Mouse (Mus musculus) limb, embryonic 10.5 days (tissue): ENCODE measurements around the gene Ndufaf2. TPM values are rescaled to one million over a fixed set of nuclear protein-coding genes. Genes with fewer than 3 reads are reported as not detected.

Experiments
- DNase-seq: peaks from one replicate; pipeline ENCODE4 v3.0.0-alpha.2; 2017; ENCODE audit warnings: low spot score
- H3K27ac ChIP-seq: fragments of 300-500 bp; sonication (generic); 2 replicates; pipeline ENCODE4 v1.5.1; 2016; ENCODE audit warnings: mild to moderate bottlenecking
- H3K27me3 ChIP-seq: fragments of 300-500 bp; sonication (generic); 2 replicates; pipeline ENCODE4 v1.6.1; 2016; ENCODE audit warnings: low read depth, mild to moderate bottlenecking; ENCODE audit not compliant: poor library complexity, severe bottlenecking
- H3K36me3 ChIP-seq: fragments of 300-500 bp; sonication (generic); 2 replicates; pipeline ENCODE4 v1.6.1; 2016; ENCODE audit warnings: mild to moderate bottlenecking, moderate library complexity
- H3K4me1 ChIP-seq: fragments of 300-500 bp; sonication (generic); 2 replicates; pipeline ENCODE4 v1.6.1; 2016
- H3K4me3 ChIP-seq: fragments of 300-500 bp; sonication (generic); 2 replicates; pipeline ENCODE4 v1.5.1; 2016; ENCODE audit warnings: mild to moderate bottlenecking, moderate library complexity
- H3K9me3 ChIP-seq: fragments of 300-500 bp; sonication (generic); replicated peaks from 2 replicates; pipeline ENCODE4 v1.6.1; 2016; ENCODE audit warnings: mild to moderate bottlenecking
- WGBS: fragments of 180-500 bp; shearing (Covaris S2); methylation state at CpG from one replicate; pipeline ENCODE4 v1.1.7; 2016; 5-methylcytosine and 5-hydroxymethylcytosine counted together
- polyA plus RNA-seq: library from polyadenylated mRNA; unstranded; fragments of >200 nt; fragmentation: Nextera tagmentation; extraction: Ambion mirVana; gene quantifications from 2 replicates; pipeline ENCODE4 v1.2.1, GENCODE M21; 2016

Ndufaf2 gene
- polyA plus RNA-seq, 1 experiment from 2014 or later: 89.8 TPM

- no peak overlapping the region for H3K4me3 ChIP-seq
- H3K36me3 ChIP-seq: no peaks in the 10 kb centered on the region
- H3K27ac ChIP-seq: no peak overlapping the region
- H3K27me3 ChIP-seq: no peaks in the 10 kb centered on the region
- no peak for DNase-seq
- 89% methylated on average over 5 of the region's 5 CpGs for WGBS
- no peaks in the 10 kb centered on the region for H3K4me1 ChIP-seq
- H3K9me3 ChIP-seq: no peaks in the 10 kb centered on the region
Observed at GRCm38 (mm10) chr13:107984186-107984585, 174.2 kb downstream of the Ndufaf2 start.

GRCm38 (mm10) chr13:107983231-107983847 is 175.1 kb downstream of the Ndufaf2 start:
- no peak for DNase-seq
- Histone ChIP-seq H3K4me3 (no peak overlapping the region), H3K4me1 (no peaks in the 10 kb centered on the region), H3K27ac (no peak overlapping the region), H3K9me3 (no peaks in the 10 kb centered on the region), H3K36me3 (no peaks in the 10 kb centered on the region), H3K27me3 (no peaks in the 10 kb centered on the region)
- WGBS: 95% methylated on average over 6 of the region's 6 CpGs

- DNase-seq: no peak
- 96% methylated on average over 6 of the region's 6 CpGs for WGBS
- H3K27me3 ChIP-seq: no peaks in the 10 kb centered on the region
- H3K4me1 ChIP-seq: no peaks in the 10 kb centered on the region
- no peak overlapping the region for H3K4me3 ChIP-seq
- no peak overlapping the region for H3K27ac ChIP-seq
- H3K36me3 ChIP-seq: no peaks in the 10 kb centered on the region
- no peaks in the 10 kb centered on the region for H3K9me3 ChIP-seq
Observed at GRCm38 (mm10) chr13:107979461-107979860, 179.0 kb downstream of the Ndufaf2 start.

GRCm38 (mm10) chr13:107976886-107977656 is 181.4 kb downstream of the Ndufaf2 start:
- H3K27ac ChIP-seq: no peak overlapping the region
- H3K27me3 ChIP-seq: no peaks in the 10 kb centered on the region
- H3K36me3 ChIP-seq: no peaks in the 10 kb centered on the region
- H3K4me3 ChIP-seq: no peak overlapping the region
- 0 out of 2 replicates have a peak, but pooled peaks cover under 1% of the 10 kb centered on the region for H3K4me1 ChIP-seq
- no peak for DNase-seq
- no peaks in the 10 kb centered on the region for H3K9me3 ChIP-seq
- 91% methylated on average over 16 of the region's 16 CpGs for WGBS

- Histone ChIP-seq H3K36me3 (no peaks in the 10 kb centered on the region), H3K27me3 (no peaks in the 10 kb centered on the region), H3K27ac (no peak overlapping the region), H3K9me3 (no peaks in the 10 kb centered on the region), H3K4me3 (no peak overlapping the region), H3K4me1 (peaks cover 15% of the 10 kb centered on the region)
- 92% methylated on average over 4 of the region's 4 CpGs for WGBS
- no peak for DNase-seq
Observed at GRCm38 (mm10) chr13:107972451-107972850, 186.0 kb downstream of the Ndufaf2 start.

GRCm38 (mm10) chr13:107971868-107972267 is 186.6 kb downstream of the Ndufaf2 start:
- H3K4me3 ChIP-seq: no peak overlapping the region
- no peaks in the 10 kb centered on the region for H3K27me3 ChIP-seq
- WGBS: 64% methylated on average over 7 of the region's 7 CpGs

GRCm38 (mm10) chr13:107970422-107971142 is 187.8 kb downstream of the Ndufaf2 start:
- no peak overlapping the region for H3K27ac ChIP-seq
- DNase-seq: no peak
- no peaks in the 10 kb centered on the region for H3K36me3 ChIP-seq
- peaks cover 15% of the 10 kb centered on the region for H3K4me1 ChIP-seq
- H3K27me3 ChIP-seq: no peaks in the 10 kb centered on the region
- 60% methylated on average over 11 of the region's 11 CpGs for WGBS
- H3K9me3 ChIP-seq: no peaks in the 10 kb centered on the region
- no peak overlapping the region for H3K4me3 ChIP-seq

More at GRCm38 (mm10) chr13:107971868-107972267, 186.6 kb downstream of the Ndufaf2 start:
- DNase-seq: no peak
- Histone ChIP-seq H3K9me3 (no peaks in the 10 kb centered on the region), H3K4me1 (peaks cover 15% of the 10 kb centered on the region), H3K36me3 (no peaks in the 10 kb centered on the region), H3K27ac (no peak overlapping the region)

- Histone ChIP-seq H3K9me3 (no peaks in the 10 kb centered on the region), H3K27me3 (no peaks in the 10 kb centered on the region), H3K4me3 (no peak overlapping the region), H3K4me1 (peaks cover 15% of the 10 kb centered on the region), H3K36me3 (no peaks in the 10 kb centered on the region), H3K27ac (no peak overlapping the region)
- no peak for DNase-seq
- 34% methylated on average over 7 of the region's 7 CpGs for WGBS
Observed at GRCm38 (mm10) chr13:107969961-107970391, 188.4 kb downstream of the Ndufaf2 start.

GRCm38 (mm10) chr13:107964616-107965015 is 193.8 kb downstream of the Ndufaf2 start:
- Histone ChIP-seq H3K27ac (no peak overlapping the region), H3K27me3 (no peaks in the 10 kb centered on the region)

GRCm38 (mm10) chr13:107963471-107963870 is 195.0 kb downstream of the Ndufaf2 start:
- WGBS: 64% methylated on average over 11 of the region's 11 CpGs

More at GRCm38 (mm10) chr13:107964616-107965015, 193.8 kb downstream of the Ndufaf2 start:
- no peaks in the 10 kb centered on the region for H3K9me3 ChIP-seq
- no peak overlapping the region for H3K4me3 ChIP-seq
- H3K4me1 ChIP-seq: peaks cover 23% of the 10 kb centered on the region
- no peaks in the 10 kb centered on the region for H3K36me3 ChIP-seq
- DNase-seq: no peak
- WGBS: 85% methylated on average over 7 of the region's 7 CpGs

GRCm38 (mm10) chr13:107962741-107963140 is 195.7 kb downstream of the Ndufaf2 start:
- WGBS: 79% methylated on average over 4 of the region's 4 CpGs
- H3K27me3 ChIP-seq: no peaks in the 10 kb centered on the region
- no peak overlapping the region for H3K4me3 ChIP-seq
- no peaks in the 10 kb centered on the region for H3K9me3 ChIP-seq
- H3K27ac ChIP-seq: no peak overlapping the region
- peaks cover 23% of the 10 kb centered on the region for H3K4me1 ChIP-seq
- no peak for DNase-seq
- H3K36me3 ChIP-seq: no peaks in the 10 kb centered on the region

More at GRCm38 (mm10) chr13:107963471-107963870, 195.0 kb downstream of the Ndufaf2 start:
- DNase-seq: no peak
- no peaks in the 10 kb centered on the region for H3K27me3 ChIP-seq
- H3K4me1 ChIP-seq: peaks cover 23% of the 10 kb centered on the region
- no peaks in the 10 kb centered on the region for H3K36me3 ChIP-seq
- H3K4me3 ChIP-seq: no peak overlapping the region
- H3K9me3 ChIP-seq: no peaks in the 10 kb centered on the region
- no peak overlapping the region for H3K27ac ChIP-seq

- Histone ChIP-seq H3K9me3 (no peaks in the 10 kb centered on the region), H3K4me1 (peaks cover 23% of the 10 kb centered on the region), H3K36me3 (no peaks in the 10 kb centered on the region), H3K27ac (no peak overlapping the region), H3K27me3 (no peaks in the 10 kb centered on the region), H3K4me3 (no peak overlapping the region)
- no peak for DNase-seq
- 57% methylated on average over 4 of the region's 4 CpGs for WGBS
Observed at GRCm38 (mm10) chr13:107961972-107962371, 196.5 kb downstream of the Ndufaf2 start.

GRCm38 (mm10) chr13:107961501-107961900 is 196.9 kb downstream of the Ndufaf2 start:
- Histone ChIP-seq H3K4me1 (peaks cover 23% of the 10 kb centered on the region), H3K27me3 (no peaks in the 10 kb centered on the region), H3K27ac (no peak overlapping the region), H3K4me3 (no peak overlapping the region), H3K36me3 (no peaks in the 10 kb centered on the region), H3K9me3 (no peaks in the 10 kb centered on the region)
- 71% methylated on average over 4 of the region's 4 CpGs for WGBS
- no peak for DNase-seq
